Mouse (Mus musculus): ENCODE measurements at regions not wholly inside any gene's neighbourhood (a gene's known extent, or its start where the extent isn't known, plus 50 kb on each side); places are given as distances from the start of the nearest gene placed in this dataset.
A peak's percentile ranks its signal among the peaks of the same experiment; 100 is the strongest.
"Not testable (repeated sequence)": the region's sequence is repeated elsewhere in the genome, so short reads cannot be mapped to it uniquely, and the experiment has no call there.

DNA sequence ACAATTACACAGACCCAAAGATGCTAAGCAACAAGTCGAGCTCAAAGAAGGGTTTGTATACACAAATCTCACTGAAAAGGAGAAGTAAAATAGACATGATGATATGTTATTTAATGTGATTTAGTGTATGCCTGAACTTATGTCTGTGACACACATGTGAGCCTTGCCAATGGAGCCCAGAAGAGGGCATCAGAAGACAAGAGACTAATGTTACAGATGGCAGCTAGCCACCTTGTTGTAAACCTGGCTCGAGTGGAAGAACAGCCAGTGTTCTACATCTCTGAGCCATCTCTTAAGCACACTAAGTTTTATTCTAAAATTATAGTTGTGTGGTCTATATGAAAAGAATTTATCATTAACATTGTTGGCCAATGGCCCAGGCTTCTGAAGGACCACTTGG, 943.7 kb upstream of the Prmt6 start:
- DNase-seq (ENCODE audit: low spot score in 2 of 2) = no peak

DNA sequence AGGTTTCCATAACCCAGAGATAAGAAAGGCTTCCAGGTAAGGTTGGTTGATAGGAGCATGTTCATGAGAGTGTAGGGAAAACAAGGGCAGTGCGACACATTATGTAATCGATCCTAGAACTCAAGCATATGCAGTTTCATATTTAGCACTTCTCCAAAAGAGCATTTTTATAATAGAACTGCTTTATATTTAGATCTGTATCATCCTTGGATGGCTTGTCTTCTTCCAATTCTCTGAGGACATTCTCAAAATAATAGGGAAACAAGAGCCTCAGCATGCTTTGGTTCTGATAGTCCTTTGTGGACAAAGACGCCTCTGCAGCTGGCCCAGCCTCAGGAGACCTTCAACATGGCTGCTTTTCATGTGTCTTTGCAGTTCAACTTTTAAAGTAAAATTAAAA, 915.9 kb upstream of the Prmt6 start:
- no peak for DNase-seq (ENCODE audit: low spot score in 2 of 2)

- DNase-seq (ENCODE audit: low spot score in 2 of 2) = not testable (repeated sequence)
Measured at GRCm38 (mm10) chr3:111141196-111141595, 890.4 kb upstream of the Prmt6 start.

GRCm38 (mm10) chr3:111108982-111109381, 858.2 kb upstream of the Prmt6 start:
- no peak for DNase-seq (ENCODE audit: low spot score in 2 of 2)

DNA sequence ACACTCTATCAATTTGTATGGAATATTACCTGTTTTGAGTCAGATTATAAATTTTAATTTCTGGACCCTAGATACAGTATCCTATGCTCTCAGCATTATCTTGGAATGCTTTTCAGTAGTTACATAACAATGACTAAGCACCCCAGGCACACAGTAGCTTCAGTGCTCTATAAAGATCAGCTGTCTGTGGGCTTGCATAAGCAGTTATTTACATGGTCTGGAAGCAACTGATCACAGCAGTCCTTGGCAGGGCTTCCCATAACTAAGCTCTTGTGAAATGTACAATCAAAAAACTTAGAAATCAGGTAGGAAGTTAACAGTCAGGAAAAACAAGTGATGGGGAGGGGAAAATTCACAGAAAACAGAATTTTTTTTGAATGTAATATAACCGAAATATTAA, 851.8 kb upstream of the Prmt6 start:
- no peak for DNase-seq (ENCODE audit: low spot score in 2 of 2)

DNA sequence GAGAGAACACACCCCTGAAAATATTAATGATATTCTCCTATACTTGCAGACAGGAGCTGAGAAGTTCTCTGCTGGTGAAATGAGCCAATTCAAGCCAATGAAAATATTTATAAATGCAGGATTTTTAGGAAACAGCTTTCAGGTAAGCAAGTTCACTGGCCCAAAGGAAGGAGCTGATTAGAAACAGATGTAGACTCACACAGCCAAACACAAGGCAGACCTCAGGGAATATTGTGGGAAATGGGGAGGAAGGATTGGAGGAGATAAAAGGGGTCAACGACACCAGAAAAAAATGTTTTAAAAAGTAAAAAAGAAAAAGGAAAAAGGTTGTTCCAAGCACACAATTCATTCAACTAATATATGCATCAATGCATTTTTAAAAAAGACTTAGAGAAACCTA, 823.5 kb upstream of the Prmt6 start:
- no peak for DNase-seq (ENCODE audit: low spot score in 2 of 2)

DNA sequence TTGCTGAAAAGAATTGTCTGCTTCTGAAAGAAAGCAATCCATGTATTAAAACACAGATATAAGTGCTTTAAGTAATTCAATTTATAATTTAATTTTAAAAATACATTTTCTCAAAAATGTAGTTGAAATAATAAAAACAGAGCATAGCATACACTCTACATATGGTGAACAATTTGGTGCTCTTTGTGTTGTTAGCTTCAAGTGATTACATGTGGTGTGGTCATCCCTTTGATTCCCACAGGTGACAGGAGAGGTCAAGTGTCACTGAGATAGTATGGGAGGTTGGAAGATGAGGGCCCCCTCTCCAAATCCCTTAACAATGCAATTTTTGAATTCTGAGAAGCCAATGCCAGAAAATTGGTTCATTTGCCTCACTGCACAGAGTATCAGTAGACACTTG, 819.5 kb upstream of the Prmt6 start:
- no peak for DNase-seq (ENCODE audit: low spot score in 2 of 2)

DNA sequence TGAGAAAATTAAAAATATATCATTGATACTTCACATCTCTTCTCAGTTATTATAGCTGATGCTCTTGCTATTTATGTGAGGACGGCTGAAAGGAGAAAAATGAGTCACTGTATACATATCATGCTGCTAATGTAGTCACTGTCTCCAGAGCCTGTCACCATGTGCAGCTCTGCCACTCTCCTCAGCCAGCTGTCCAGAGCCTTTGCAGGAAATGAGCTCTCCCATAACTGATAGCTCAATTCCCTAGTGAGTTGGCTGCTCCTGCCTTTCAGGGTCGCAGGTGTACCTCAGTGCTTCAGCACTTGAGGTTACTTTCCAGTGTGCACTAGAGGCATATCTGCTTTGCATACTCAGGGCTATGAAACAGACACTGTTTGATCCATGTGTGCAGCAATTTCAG, 819.0 kb upstream of the Prmt6 start:
- DNase-seq (ENCODE audit: low spot score in 2 of 2) = no peak

- peak; percentile 18 to 48 for DNase-seq (ENCODE audit: low spot score in 2 of 2)
Measured at GRCm38 (mm10) chr3:111069156-111069555, 818.4 kb upstream of the Prmt6 start.

DNA sequence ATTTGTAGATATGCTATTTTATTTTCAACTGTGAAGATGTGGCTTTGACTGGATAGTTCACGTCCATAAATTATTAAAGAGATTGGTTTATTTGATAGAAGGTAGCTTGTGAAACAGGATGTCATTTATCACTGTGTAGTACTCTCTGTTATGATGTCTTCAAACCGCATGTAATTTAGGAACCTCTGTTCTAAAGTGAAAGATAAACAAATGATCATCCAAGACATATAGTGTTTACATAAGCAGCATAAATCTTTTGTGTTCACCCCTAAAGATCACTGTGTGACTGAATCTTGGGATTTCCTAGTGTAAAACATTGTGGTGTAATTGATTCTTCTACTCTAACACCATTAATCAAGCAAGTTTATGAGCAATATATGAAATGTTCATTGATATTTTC, 798.8 kb upstream of the Prmt6 start:
- no peak for DNase-seq (ENCODE audit: low spot score in 2 of 2)
